Mouse (Mus musculus): Measurements from ENCODE around the gene Lrrc4.

DNA sequence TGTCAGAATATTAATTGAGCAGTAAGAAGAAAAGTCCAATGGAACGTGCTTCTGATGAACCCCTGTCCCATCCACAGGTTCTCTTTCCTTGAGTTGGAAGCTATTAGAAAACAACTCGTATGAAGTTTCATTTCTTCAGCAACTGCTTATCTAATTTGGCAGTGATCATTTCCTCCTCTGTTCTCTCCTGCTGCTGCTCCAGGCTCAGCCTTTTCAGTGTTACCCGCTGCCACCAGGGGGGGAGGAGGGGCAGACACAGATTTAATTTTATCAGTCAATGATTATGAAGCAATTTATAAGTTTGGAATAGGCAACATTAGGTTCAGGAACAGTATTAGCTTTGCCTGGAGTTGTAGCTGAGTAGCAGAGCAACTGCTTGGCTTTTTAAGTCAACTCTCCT is 64.9 kb downstream of the Lrrc4 start:
- TF ChIP-seq CTCF (IDR thresholded peaks at IDR 0.05; ENCODE audit: low read depth, low read length): no peak
- TF ChIP-seq GATA2 (IDR thresholded peaks at IDR 0.05; ENCODE audit: borderline replicate concordance, low read depth, low read length): no peak
- TF ChIP-seq GATA1 (IDR thresholded peaks at IDR 0.05; ENCODE audit: borderline replicate concordance, low read length): no peak
- TF ChIP-seq POLR2AphosphoS5 (IDR thresholded peaks at IDR 0.05; ENCODE audit: insufficient replicate concordance, low read depth, low read length): no peak
- no peak for TF ChIP-seq TAL1 (conservative IDR thresholded peaks at IDR 0.05; ENCODE audit: low read depth, low read length)
